Mouse (Mus musculus) CD4-positive, CD25-positive, alpha-beta regulatory T cell, adult 4 months (primary cell): ENCODE data around the gene Npl. TPM values are rescaled to one million over a fixed set of nuclear protein-coding genes. Genes with fewer than 3 reads are reported as not detected.

ENCODE experiments used
- ATAC-seq: one replicate; pipeline ENCODE4 v1.8.0; 2017
- polyA plus RNA-seq, 2 experiments: library from polyadenylated mRNA; unstranded; fragments of 100-300 nt; shearing (Covaris generic); gene quantifications; one replicate each; pipeline ENCODE4 v1.2.1; 2017

Npl gene
- not detected for polyA plus RNA-seq

DNA sequence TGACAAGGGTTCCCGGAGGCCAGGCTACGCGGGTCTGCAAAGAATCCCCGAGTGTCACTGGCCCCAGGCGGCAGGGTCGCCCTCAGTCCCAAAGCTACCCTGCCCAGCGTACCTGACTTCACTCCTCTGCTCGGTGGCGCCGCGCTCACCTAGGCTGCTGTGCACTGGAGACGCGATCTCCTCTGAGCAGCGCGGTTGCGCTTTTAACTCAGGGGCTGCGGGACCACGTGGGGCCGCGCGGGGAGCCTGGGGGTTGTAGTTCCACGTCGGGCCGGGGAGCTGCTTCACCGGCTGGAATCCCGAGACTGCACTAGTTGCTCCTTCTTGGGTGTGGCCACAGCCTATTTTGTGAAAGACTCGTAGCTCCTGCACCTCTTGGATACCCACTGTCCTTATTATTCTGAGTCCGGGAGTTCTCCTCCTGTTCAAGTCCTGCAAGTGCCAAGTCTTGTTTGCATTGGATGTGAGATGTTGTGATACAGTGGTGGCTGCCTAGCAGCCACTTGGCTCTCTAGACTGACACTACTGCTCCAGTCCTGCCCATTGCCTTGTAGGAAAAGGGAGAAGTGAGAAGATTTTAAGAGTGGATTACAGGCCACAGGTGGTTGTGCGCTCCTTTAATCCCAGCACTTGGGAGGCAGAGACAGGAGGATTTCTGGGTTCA lies at the start of gene Npl:
TSS of gene Npl (minus strand) at position 510 of the 664 bp plus-strand sequence.
- peak; percentile 79 for ATAC-seq

GRCm38 (mm10) chr1:153599302-153600045 lies 49.6 kb upstream of the Npl start:
- ATAC-seq: no peak

DNA sequence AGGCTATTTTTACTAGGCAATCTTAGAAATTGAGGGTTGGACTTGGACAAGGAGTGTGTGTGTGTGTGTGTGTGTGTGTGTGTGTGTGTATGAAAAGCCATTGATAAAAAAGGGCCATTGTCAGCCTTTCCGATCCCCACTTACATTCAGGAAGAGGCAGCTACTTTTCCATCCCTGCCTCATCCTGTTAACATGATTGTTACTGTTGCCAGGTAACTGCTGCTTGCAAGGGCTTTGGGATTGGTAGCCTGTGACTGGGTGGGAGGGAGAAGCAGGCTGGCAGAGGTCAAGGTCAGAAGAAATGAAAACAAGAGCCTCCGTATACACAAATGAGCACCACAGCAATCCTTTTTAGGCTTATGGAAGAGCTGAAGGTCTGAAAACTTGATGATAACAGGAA lies 48.9 kb upstream of the Npl start:
- no peak for ATAC-seq

DNA sequence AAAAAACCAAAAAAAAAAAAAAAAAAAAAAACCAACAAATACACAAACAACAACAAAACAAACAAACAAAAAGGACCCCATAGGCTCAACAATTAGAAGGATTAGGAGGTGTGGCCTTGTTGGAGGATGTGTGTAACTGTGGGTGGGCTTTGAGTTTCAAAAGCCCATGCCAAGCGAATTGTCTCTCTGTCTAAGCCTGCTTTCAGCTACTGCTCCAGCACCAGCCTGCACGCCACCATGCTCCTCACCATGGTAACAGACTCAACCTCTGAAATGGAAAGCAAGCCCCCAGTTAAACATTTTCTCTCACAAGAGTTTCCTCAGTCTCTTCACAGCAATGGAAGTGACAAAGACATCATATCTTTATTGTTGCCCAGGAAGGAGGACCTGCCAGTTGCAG lies 43.8 kb upstream of the Npl start:
- ATAC-seq: no peak

- no peak for ATAC-seq
These were observed 40.4 kb upstream of the Npl start for GRCm38 (mm10) chr1:153590176-153590734.

- no peak for ATAC-seq
These were observed 38.1 kb upstream of the Npl start for GRCm38 (mm10) chr1:153587956-153588355.

DNA sequence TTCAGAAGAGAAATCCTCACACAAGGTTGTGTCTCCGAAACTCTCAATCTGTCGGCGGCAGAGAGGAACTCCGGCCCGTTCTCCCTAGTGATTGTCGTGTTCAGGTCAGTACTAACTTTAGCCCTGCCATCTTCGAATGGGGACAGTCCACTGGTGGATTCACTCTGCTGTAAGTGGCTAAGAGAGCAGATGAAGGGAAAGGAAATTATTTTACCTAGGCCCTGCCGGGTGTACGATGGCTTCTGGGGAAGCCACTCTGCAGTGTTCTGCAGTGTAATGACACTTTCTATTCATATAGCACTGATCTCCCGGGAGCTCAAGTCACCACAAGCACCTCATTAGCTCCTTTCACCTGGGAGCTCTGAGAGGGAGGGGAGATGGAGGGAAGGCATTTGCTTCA lies 37.0 kb upstream of the Npl start:
- ATAC-seq: no peak

- ATAC-seq: peak; percentile 32
These were observed 35.9 kb upstream of the Npl start for GRCm38 (mm10) chr1:153585752-153586151.

- ATAC-seq: peak; percentile 74
These were observed 33.3 kb upstream of the Npl start for GRCm38 (mm10) chr1:153583189-153583588.

DNA sequence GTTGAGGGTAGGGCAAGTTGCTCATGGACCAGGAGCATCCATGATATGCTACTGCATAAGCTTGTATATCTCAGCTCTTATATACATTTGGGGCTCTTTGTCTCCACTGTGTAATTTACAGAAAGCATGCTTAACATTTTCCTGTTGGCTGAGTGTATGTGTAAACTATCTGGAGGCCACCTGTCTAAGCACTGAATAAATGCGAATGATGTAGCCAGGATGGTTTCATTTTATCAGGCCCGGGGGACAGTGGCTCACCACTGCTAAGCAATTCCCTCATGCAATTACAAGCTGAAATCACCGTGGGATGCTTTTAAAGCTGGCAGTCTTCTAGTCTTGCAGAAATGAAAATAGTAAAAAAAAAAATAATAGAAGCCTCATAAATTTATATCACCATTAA lies 24.9 kb upstream of the Npl start:
- ATAC-seq: no peak

GRCm38 (mm10) chr1:153572271-153573043 lies 22.6 kb upstream of the Npl start:
- ATAC-seq: no peak

DNA sequence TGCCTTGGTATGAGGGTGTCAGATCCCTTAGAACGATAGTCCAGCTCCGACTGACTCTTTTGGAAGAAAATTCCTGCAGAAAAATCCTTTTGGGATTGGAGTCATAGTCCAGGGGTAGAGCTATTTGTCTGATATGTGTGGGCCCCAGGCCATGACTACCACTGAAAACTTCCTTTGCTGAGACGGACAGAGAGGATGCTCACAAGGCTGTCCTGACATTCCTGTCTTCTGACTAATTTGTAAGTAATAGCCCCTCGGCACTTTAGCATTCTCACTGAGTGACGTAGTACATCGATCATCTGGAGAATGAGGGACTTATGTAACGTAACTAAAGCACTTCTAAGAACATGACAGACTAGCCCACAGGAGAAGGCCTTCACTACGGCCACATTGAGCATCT lies 15.9 kb upstream of the Npl start:
- no peak for ATAC-seq

- ATAC-seq: no peak
These were observed 14.9 kb upstream of the Npl start for GRCm38 (mm10) chr1:153564701-153565100.

- ATAC-seq: no peak
These were observed 13.8 kb upstream of the Npl start for GRCm38 (mm10) chr1:153563675-153564074.

GRCm38 (mm10) chr1:153560805-153561204 lies 11.0 kb upstream of the Npl start:
- no peak for ATAC-seq

- ATAC-seq: no peak
These were observed 9.9 kb upstream of the Npl start for GRCm38 (mm10) chr1:153559701-153560100.

- ATAC-seq: peak; percentile 96
These were observed 9.3 kb upstream of the Npl start for GRCm38 (mm10) chr1:153559126-153559647.

GRCm38 (mm10) chr1:153556896-153557295 lies 7.1 kb upstream of the Npl start:
- ATAC-seq: peak; percentile 74

DNA sequence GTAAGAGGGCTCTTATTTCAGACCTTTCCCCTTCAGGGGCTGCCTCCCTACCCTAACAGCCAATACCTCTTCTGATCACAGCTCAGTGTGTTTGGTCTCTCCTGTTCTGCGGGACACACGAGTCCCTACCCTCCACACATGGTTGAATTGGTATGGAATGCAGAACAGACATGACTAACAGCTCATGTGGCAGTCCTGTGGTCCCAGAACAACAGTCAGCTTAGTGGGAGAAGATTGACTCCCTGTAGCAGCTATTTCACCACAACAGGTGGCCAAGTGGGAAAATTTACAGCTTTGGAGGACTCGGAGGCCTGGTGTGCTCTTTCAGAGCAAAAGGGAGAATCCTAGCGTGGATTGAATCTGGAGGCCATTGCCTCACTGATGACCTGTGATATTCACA lies 6.4 kb upstream of the Npl start:
- ATAC-seq: no peak

GRCm38 (mm10) chr1:153550814-153551213 lies 969 bp upstream of the Npl start:
- ATAC-seq: peak; percentile 74

GRCm38 (mm10) chr1:153547555-153547954 lies 2.3 kb downstream of the Npl start:
- ATAC-seq: no peak

GRCm38 (mm10) chr1:153545196-153545595 lies 4.6 kb downstream of the Npl start:
- no peak for ATAC-seq
